Mouse (Mus musculus) Patski (cell line): ENCODE measurements at regions not wholly inside any gene's neighbourhood (a gene's known extent, or its start where the extent isn't known, plus 50 kb on each side); places are given as distances from the start of the nearest gene placed in this dataset.

Experiments
- ATAC-seq: fragments of 100-300 bp; one replicate; pipeline ENCODE4 v1.8.0; 2021
- CTCF ChIA-PET: fragments of 350-600 bp; sonication (Branson Sonifier 250); formaldehyde crosslinking; loops from one replicate; lab custom pipeline; 2022; ENCODE audit warnings: inconsistent platforms; lab: Charles Lee
- POLR2A ChIA-PET: fragments of 350-600 bp; sonication (Branson Sonifier 250); formaldehyde crosslinking; loops from one replicate; lab custom pipeline; 2022; ENCODE audit warnings: antibody characterized with exemption, inconsistent platforms; lab: Charles Lee
- DNase-seq: peaks from one replicate; pipeline ENCODE4 v3.0.0-alpha.2; 2011; ENCODE audit warnings: low read depth, low spot score
- H3K27me3 ChIP-seq: fragments of 371-371 bp; one replicate; pipeline ENCODE4 v1.5.1; 2021
- CTCF ChIP-seq: fragments of 100-300 bp; IDR thresholded peaks from one replicate; pipeline ENCODE4 v1.5.1; 2021
- in situ Hi-C: fragments of 300-500 bp; cut with MboI; formaldehyde crosslinking; loops from 3 replicates; pipeline ENCODE4 v1.11.1; 2018; ENCODE audit warnings: low pct_unique_long_range_greater_than_20kb, mixed read lengths

- no peak for ATAC-seq
- TF ChIP-seq CTCF: no peak
- ChIA-PET CTCF (interaction anchor here (0.5 to 2.9 kb wide), 3 partner anchors 10 to 25 kb away, joined by 3 to 11 read pairs (median 3); no protein-coding TSS in a partner anchor), POLR2A (no interaction called here)
- in situ Hi-C loops: no loop called here
- H3K27me3 ChIP-seq: no peaks in the 10 kb centered on the region
- no peak for DNase-seq
Measured at GRCm38 (mm10) chr10:119018490-119018889, 148.5 kb upstream of the Dyrk2 start.

GRCm38 (mm10) chr10:119016104-119016503, 146.1 kb upstream of the Dyrk2 start:
- DNase-seq (no peak), ATAC-seq (no peak)
- no peak for TF ChIP-seq CTCF
- in situ Hi-C loops: no loop called here
- ChIA-PET CTCF (interaction anchor here (1.2 to 2.9 kb wide), 4 partner anchors 8 to 16 kb away, joined by 3 to 11 read pairs (median 4); no protein-coding TSS in a partner anchor), POLR2A (no interaction called here)
- no peaks in the 10 kb centered on the region for H3K27me3 ChIP-seq

- no peak for TF ChIP-seq CTCF
- ATAC-seq: no peak
- CTCF ChIA-PET: interaction anchor here (1.2 to 1.5 kb wide), 2 partner anchors 10 to 16 kb away, joined by 3 to 5 read pairs; no protein-coding TSS in a partner anchor
- DNase-seq: no peak
- POLR2A ChIA-PET: no interaction called here
- no peaks in the 10 kb centered on the region for H3K27me3 ChIP-seq
- in situ Hi-C loops: no loop called here
Measured at GRCm38 (mm10) chr10:119015311-119016055, 145.5 kb upstream of the Dyrk2 start.

GRCm38 (mm10) chr10:119014731-119015130, 144.7 kb upstream of the Dyrk2 start:
- POLR2A ChIA-PET: no interaction called here
- no peak for TF ChIP-seq CTCF
- CTCF ChIA-PET: no interaction called here
- no peak for DNase-seq
- in situ Hi-C loops: no loop called here
- no peak for ATAC-seq
- no peaks in the 10 kb centered on the region for H3K27me3 ChIP-seq

- POLR2A ChIA-PET: no interaction called here
- no peaks in the 10 kb centered on the region for H3K27me3 ChIP-seq
- DNase-seq: no peak
- in situ Hi-C loops: no loop called here
- CTCF ChIA-PET: no interaction called here
- no peak for TF ChIP-seq CTCF
- no peak for ATAC-seq
Measured at GRCm38 (mm10) chr10:119013758-119014157, 143.7 kb upstream of the Dyrk2 start.

- POLR2A ChIA-PET: no interaction called here
- in situ Hi-C loops: no loop called here
- DNase-seq (no peak), ATAC-seq (no peak)
- CTCF ChIA-PET: no interaction called here
- no peaks in the 10 kb centered on the region for H3K27me3 ChIP-seq
- TF ChIP-seq CTCF: no peak
Measured at GRCm38 (mm10) chr10:119011511-119011910, 141.5 kb upstream of the Dyrk2 start.

GRCm38 (mm10) chr10:119010884-119011283, 140.9 kb upstream of the Dyrk2 start:
- H3K27me3 ChIP-seq: no peaks in the 10 kb centered on the region
- CTCF ChIA-PET: no interaction called here
- DNase-seq: no peak
- in situ Hi-C loops: no loop called here
- TF ChIP-seq CTCF: no peak
- POLR2A ChIA-PET: no interaction called here
- ATAC-seq: no peak

- ChIA-PET CTCF (interaction anchor here (2.4 kb wide), 1 partner anchor 11 kb away, joined by 11 read pairs; no protein-coding TSS in a partner anchor), POLR2A (interaction anchor here (0.7 kb wide), 1 partner anchor 25 kb away, joined by 3 read pairs; no protein-coding TSS in a partner anchor)
- no peaks in the 10 kb centered on the region for H3K27me3 ChIP-seq
- ATAC-seq (no peak), DNase-seq (no peak)
- in situ Hi-C loops: no loop called here
- TF ChIP-seq CTCF: no peak
Measured at GRCm38 (mm10) chr10:119006866-119007575, 137.0 kb upstream of the Dyrk2 start.

GRCm38 (mm10) chr10:119005491-119005890, 135.5 kb upstream of the Dyrk2 start:
- no peak for ATAC-seq
- TF ChIP-seq CTCF: no peak
- DNase-seq: no peak
- in situ Hi-C loops: no loop called here
- ChIA-PET CTCF (interaction anchor here (1.0 to 1.5 kb wide), 2 partner anchors 11 to 32 kb away, joined by 3 to 5 read pairs; no protein-coding TSS in a partner anchor), POLR2A (interaction anchor here (1.0 kb wide), 1 partner anchor 12 kb away, joined by 3 read pairs; no protein-coding TSS in a partner anchor)
- H3K27me3 ChIP-seq: no peaks in the 10 kb centered on the region

- DNase-seq (no peak), ATAC-seq (no peak)
- H3K27me3 ChIP-seq: no peaks in the 10 kb centered on the region
- POLR2A ChIA-PET: interaction anchor here (1.0 kb wide), 1 partner anchor 13 kb away, joined by 3 read pairs; no protein-coding TSS in a partner anchor
- CTCF ChIA-PET: interaction anchor here (1.2 to 1.5 kb wide), 2 partner anchors 12 to 32 kb away, joined by 3 to 5 read pairs; no protein-coding TSS in a partner anchor
- in situ Hi-C loops: no loop called here
- TF ChIP-seq CTCF: no peak
Measured at GRCm38 (mm10) chr10:119004426-119004825, 134.4 kb upstream of the Dyrk2 start.
